Mouse (Mus musculus) spleen, adult 12 weeks (tissue): ENCODE measurements around the gene Rnf114.
A peak's percentile ranks its signal among the peaks of the same experiment; 100 is the strongest.

Source experiments
- DNase-seq: peaks from one replicate; pipeline ENCODE4 v3.0.0; 2022; ENCODE audit warnings: low spot score

Gene Rnf114

GRCm38 (mm10) chr2:167491757-167492708 lies at the start of gene Rnf114:
TSS of gene Rnf114 (plus strand) at chr2:167492645.
- peak; percentile 61 for DNase-seq

GRCm38 (mm10) chr2:167443411-167444193 lies 48.8 kb upstream of the Rnf114 start:
- DNase-seq = no peak

- DNase-seq = no peak
Observed at GRCm38 (mm10) chr2:167445911-167446780, 46.3 kb upstream of the Rnf114 start.

GRCm38 (mm10) chr2:167447207-167447606 lies 45.2 kb upstream of the Rnf114 start:
- DNase-seq = peak; percentile 20

GRCm38 (mm10) chr2:167447629-167448028 lies 44.8 kb upstream of the Rnf114 start:
- DNase-seq = peak; percentile 51

- no peak for DNase-seq
Observed at GRCm38 (mm10) chr2:167449331-167450275, 42.8 kb upstream of the Rnf114 start.

GRCm38 (mm10) chr2:167450647-167451046 lies 41.8 kb upstream of the Rnf114 start:
- no peak for DNase-seq

- no peak for DNase-seq
Observed at GRCm38 (mm10) chr2:167453814-167454213, 38.6 kb upstream of the Rnf114 start.

- no peak for DNase-seq
Observed at GRCm38 (mm10) chr2:167456361-167457020, 36.0 kb upstream of the Rnf114 start.

- DNase-seq = no peak
Observed at GRCm38 (mm10) chr2:167457213-167457612, 35.2 kb upstream of the Rnf114 start.

- DNase-seq = no peak
Observed at GRCm38 (mm10) chr2:167458548-167458947, 33.9 kb upstream of the Rnf114 start.

GRCm38 (mm10) chr2:167459071-167459865 lies 33.2 kb upstream of the Rnf114 start:
- no peak for DNase-seq

- peak; percentile 41 for DNase-seq
Observed at GRCm38 (mm10) chr2:167462954-167463353, 29.5 kb upstream of the Rnf114 start.

- no peak for DNase-seq
Observed at GRCm38 (mm10) chr2:167463802-167464201, 28.6 kb upstream of the Rnf114 start.

GRCm38 (mm10) chr2:167465951-167466350 lies 26.5 kb upstream of the Rnf114 start:
- no peak for DNase-seq

- DNase-seq = no peak
Observed at GRCm38 (mm10) chr2:167467214-167467613, 25.2 kb upstream of the Rnf114 start.

- no peak for DNase-seq
Observed at GRCm38 (mm10) chr2:167468444-167468843, 24.0 kb upstream of the Rnf114 start.

GRCm38 (mm10) chr2:167470611-167471010 lies 21.8 kb upstream of the Rnf114 start:
- no peak for DNase-seq

GRCm38 (mm10) chr2:167471585-167471984 lies 20.9 kb upstream of the Rnf114 start:
- no peak for DNase-seq
